Mouse (Mus musculus) frontal cortex, postnatal 14 days (tissue): Measurements from ENCODE around the gene Pde3b.
A peak's percentile ranks its signal among the peaks of the same experiment; 100 is the strongest.
"Not testable (repeated sequence)": the region's sequence is repeated elsewhere in the genome, so short reads cannot be mapped to it uniquely, and the experiment has no call there.

Experiments
- DNase-seq, 2 experiments: peaks; one replicate each; pipeline ENCODE4 v3.0.0; 2022; ENCODE audit warnings: low spot score in 2 of 2

Gene Pde3b

DNA sequence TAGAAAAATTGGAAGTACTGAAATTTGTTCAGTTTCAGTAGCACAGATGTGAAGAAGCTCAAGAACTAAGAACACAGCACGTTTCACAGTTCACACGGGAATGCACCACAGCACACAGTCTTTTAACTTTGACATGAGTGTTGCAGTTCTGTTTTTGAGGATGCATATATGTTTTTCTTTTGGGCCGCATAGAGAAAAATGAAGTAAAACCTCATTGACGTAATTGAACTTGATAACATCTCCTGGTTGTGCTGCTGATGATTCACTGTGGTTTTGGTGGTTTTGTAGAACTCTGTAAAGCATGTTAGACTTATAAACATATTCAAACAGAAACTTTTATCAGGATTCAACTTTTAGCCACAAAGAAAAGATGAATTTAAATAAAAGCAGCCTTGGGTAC, 64.7 kb downstream of the Pde3b start:
- no peak for DNase-seq

DNA sequence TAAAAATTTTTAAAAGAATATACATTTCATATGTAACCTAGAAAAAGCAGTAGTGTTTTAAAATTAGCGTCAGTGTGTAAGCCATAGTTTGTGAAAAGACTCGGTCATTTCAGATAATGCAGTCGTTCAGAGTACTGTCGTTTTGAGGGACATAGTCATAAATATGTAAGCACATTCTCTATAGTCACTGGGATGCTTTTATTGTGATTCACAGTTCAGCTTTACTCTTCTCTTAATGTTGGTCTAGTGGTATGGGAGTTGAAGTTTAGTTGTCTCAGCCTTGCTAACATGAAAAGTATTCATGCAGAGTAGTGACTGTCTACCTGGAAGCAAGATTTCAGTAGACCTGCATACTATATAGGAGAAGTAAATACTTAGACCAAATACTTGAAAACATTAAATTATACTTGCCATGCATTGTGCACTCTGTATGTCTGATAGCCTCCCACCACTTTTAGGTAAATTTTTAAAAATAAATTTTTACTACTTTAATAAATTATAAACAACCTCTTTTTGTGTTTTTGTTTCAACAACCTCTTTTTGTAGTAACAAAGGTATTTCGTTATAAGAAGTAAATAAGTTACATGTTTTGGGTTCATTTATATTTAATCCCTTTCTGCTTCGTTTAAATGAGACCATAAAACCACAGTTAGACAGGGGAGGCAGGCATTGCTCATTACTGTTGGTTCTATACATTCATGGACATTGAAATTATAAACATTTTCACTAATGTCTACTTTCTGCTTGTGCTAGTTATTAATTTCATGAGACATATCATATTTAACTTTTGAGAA, 65.3 kb downstream of the Pde3b start:
- no peak for DNase-seq

DNA sequence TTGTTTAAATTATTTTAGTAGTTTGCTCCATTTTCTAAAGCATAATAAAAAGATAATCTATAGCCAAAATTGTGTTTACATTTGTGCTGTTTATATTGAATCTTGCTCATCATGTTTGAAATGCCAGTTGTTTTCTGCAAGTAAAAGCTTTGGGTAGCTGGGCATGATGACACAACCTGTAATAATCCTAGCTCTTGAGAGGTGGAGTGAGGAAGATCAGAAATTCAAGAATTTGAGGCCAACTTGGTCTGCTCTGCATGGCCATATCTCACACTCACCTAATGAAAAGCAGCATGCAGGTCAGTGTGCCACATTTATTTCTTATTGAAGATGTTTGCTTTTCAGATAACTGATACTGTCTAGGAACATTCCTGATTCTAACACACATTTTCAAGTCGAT, 65.9 kb downstream of the Pde3b start:
- no peak for DNase-seq

DNA sequence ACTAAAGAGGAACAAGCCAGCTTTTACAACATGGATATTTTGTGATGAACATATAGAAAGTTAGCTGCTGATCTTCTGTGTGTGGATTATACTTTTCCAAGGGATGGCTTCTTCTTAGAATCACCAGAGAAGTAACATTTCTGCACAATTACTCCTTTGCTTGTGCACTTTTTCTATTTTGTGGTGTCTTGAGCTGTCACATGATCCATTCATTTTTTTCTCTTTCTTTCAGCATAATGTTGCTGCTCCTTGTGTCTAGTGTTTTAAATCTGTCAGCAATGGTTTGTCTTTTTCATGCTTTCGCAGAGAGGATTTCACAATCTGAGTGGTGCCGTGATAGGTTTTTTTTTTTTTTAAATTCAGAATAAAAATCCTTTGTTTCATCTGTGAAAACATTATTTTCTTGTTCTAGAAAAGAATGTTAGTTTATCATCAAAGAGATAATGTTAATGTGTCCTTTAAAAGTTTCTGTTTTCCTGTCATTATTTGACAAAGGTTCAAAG, 66.4 kb downstream of the Pde3b start:
- no peak for DNase-seq

DNA sequence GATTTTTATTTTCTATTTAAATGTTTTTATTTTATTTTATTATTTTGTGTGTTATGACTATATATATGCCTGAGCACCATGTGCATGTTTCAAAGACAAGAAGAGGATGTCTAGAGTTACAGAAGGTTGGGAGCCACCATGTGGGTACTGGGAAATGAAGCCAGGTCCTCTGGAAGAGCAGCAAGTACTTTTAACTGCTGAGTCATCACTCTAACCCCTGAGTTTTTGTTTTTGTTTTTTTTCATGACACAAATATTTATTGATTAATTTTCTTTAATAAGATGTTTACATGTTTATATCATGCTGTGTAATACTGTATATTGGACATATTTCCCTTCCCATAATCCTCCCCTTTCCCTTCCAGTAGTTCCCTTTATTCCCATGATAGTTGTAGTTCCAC, 77.5 kb downstream of the Pde3b start:
- DNase-seq, result no peak

DNA sequence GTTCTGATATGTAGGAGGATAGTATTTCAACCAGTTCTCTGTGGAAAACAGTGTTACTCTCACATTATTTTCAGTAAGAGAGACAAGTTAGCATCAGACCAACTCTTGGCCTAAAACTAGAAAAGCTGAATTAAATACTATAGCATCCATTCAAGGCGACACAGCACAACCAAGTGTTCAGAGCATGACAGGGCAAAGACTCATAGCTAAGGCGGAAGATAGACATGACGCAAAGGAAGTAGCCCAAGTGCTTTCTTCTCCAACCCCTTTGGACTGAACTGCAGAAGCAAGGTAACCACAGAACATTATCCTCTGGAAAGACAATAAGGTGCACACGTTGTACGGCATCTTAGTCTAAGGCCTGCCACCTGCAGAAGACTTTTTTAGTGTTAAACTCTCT, 79.0 kb downstream of the Pde3b start:
- no peak for DNase-seq

DNA sequence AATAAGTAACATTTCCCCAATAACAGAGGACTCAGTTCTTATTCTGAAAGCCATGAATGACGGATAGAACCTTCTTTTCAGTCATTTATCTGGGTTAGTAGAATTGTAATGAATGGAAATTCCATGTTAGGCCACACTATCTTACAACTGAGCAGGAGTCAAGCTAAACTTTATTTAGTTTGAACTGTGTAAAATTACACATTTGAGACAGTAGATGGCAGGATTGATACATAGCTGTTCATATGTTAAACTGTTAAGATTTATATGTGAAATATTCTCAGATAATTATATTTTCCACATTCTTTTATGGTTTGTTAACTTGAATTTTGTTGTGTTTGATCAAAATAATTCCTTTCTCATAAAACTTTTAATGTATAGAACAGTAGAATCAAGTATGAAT, 84.2 kb downstream of the Pde3b start:
- no peak for DNase-seq

DNA sequence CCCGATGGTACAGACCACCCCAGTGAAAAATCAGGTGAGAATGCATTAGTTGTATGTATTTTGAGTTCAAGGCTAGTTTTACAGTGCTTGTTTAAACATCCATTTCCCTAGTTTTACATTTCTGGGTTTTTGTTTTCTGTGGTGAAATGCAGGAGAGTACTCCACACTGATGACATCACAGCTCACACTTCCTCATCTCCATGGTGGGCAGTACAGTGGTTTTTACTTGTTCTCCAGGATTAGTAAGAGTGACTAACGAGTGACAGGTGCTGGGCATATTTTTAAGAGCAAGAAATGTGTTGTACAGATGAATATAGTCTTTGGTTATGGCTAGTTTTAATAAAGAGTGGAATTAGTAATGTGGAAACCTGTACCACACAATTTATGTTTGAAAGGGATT, 93.8 kb downstream of the Pde3b start:
- DNase-seq, result no peak

DNA sequence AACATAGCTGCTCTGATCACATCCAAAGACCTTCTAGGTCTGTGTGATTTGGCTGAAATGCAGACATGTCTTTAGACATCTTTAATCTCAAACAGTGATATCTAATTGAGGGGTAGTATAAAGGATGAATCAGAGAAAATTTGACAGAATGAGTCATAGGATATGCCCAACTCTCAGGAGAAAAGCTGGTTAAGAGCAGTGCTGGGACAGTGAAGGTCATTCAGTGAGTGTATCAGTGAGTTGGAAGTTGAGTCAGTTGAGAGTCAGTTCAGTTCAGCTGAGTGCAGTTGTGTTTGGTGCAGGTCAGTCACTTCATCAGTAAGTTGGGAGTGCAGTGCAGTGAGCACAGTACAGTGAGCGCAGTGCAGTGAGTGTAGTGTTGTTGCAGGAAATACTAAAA, 105.0 kb downstream of the Pde3b start:
- DNase-seq, result no peak

DNA sequence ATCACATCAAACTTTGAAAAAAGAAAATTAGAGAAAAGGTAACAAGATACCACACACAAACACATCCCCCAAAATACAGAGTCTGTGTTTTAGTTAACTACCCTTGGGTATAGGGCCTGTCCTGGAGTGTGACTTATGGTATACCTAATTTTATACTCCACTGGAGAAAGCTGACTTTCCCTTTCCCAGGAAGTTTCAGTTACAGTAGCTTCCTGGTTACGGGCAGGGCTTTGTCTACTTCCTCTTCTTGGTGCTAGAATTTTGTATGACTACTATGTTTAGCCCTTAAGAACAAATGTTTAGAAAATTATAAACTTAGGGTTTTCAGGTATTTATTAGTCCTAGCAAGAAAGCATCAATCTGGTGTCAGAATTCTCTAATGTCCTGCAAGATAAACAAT, 111.2 kb downstream of the Pde3b start:
- no peak for DNase-seq

DNA sequence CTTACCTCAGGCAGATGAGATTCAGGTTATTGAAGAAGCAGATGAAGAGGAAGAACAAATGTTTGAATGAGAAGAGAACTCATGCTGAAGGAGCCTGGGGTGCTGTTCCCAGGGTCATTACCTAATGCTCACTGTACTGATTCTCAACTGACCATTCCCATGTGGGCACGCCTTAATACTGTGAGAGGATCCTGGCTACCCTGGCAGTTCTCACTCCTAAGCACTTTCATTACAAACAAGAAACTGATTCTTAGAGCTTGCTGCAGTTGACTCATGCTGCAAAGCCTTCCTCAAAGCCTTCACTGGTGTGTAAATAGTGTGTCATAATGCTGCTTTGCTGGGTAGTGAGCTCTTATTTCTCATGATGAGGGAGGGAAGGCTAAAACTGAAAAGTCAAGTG, 121.1 kb downstream of the Pde3b start:
- DNase-seq, result no peak

DNA sequence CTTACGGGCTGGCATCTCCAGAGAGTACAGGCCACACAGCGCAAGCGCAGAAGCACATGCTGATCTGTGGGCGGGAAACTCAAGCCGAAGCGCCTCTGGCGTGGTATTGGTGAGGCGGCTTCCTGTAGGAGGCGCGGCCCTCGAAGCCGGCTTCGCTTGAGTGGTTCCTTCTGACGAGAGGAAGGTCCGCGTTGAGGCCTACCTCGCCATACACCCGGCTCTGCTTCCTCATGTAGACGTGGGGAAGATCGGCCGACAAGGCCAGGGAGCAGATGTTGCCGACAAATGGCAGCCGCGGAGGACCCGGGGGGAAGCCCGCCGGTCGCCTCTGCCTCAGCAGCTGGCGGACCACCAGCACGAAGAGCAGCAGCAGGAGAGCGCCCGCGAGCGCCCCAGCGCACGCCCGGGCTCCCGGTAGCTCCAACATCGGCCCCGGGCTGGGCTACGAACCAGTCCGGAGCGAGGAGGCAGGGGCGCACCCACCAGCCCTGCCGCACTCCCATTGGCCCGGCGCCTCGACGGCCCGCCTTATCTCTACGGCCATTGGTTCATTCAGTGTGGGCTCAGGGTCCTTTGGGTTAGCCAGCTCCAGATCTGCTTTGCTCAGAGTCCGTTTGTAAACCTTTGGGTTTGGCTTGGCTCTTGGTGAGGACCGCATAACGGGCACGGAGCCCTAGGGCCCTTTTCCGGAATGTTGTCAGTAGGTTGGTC, 147.6 kb downstream of the Pde3b start, which contains the start of gene Cyp2r1:
Cyp2r1 (minus strand) TSS at position 442 of the 711 bp plus-strand sequence.
- DNase-seq, result peak; percentile 75 to 76

DNA sequence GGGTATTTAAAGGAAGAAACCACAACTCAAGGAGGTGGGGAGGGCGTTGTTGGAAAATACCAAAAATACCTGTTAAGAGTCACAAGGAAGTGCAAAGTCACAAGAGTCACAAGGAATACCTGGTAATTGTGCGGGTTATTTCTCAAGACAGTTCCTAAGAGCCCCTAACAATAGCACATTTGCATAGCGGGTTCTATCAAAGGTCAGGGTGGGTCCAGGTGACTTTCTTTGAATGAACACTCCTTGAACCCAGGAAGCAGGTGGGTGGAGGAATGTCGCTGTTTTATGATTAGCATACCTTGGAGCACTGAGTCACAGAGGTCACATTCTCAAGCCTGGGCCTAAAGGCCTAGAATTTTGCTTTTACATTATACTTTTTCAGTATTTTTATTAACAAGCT, 158.8 kb downstream of the Pde3b start:
- not testable (repeated sequence) for DNase-seq

DNA sequence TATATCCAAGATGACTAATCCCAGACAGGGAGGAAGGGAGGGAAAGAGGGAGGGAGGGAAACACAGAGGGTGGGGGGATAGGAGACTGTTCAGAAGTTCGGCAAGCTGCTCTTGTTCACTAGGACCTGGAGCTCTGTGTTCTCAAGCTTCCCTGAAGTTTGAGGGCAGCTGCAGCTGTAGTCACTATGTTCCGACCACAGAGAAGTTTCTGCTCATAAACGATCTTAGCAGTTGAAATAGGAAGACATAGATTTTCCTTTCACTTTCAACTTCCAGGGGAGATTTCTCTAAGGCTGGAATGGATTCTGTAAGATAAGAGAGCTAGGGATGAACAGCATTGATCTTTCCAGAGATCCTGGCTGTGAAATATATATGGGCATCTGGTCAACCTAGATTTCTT, 161.8 kb downstream of the Pde3b start:
- no peak for DNase-seq

DNA sequence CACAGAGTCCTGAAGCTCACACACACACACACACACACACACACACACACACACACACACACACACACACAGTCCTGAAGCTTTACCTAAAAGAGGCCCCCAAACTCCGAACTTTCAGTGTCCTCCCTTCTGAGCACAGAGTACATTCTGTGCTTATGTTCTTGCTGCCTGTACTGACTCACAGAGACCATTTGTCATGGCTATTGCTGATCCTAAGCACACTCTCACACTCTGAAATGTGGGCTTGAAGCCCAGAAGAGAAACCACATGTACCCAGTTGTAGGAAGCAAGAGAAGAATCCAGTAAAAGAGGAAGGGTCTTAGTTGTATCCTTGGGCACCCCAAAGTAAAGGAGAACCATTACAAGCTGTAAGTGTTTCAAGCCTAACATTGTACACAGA, 162.6 kb downstream of the Pde3b start:
- no peak for DNase-seq

DNA sequence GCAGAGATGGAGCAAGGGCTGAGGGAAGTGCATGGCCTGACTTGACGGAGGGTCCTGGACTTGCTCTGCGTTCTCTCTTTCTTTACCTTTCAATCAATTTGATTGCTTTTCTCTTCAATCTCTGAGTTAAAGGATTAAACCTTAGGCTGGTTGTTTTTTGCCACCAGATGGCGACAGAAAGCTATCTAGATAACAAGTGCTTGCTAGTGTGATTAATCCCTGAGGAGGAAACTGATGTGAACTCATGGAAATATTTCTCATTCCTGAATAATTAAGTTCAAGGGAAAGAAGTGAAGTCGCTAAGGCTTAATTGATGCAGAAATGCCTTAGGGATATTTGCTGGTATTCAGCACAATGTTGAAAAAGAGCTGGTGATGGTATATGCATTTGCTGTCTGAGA, 165.3 kb downstream of the Pde3b start:
- DNase-seq, result peak in 1 of 2 experiments; percentile 54

DNA sequence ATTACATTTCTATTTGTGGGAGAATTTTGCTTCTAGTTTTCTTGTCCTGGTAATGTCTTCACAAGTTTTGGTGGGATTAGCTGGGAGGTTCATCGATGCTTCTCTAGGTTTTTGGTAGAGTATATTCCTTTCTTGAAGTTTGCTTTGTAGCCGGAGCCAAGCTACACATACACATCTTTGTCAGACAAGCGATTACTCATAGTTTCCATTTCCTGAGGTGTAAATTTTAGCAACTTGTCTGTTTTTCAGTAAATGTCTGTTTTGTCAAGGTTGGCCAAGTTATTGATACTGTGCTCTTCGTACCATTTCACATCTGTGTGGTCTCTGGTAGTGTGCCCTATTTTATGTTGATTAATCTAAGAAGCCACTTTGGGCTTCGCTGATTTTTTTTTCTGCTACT, 166.1 kb downstream of the Pde3b start:
- no peak for DNase-seq

DNA sequence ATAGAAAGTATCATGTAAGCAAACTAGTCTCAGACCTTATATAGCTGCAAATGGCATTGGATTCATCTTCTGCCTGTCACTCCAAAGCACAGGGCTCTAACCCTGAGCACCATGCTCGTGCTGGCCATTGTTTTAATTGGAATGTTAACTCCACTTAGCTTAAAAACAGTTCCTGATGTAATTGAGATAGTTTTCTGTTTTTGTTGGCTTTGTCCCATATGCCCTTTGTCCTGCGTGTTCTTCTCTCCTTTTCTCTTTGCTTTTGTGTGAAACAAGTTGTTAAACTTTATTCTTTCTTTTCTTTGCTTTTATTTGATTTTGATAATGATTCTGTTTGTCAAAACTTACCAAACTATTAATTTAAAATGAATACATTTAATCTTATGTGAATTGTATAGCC, 167.4 kb downstream of the Pde3b start:
- no peak for DNase-seq
